Mouse (Mus musculus) embryo, embryonic 11.5 days (tissue): ENCODE measurements at regions not wholly inside any gene's neighbourhood (a gene's known extent, or its start where the extent isn't known, plus 50 kb on each side); places are given as distances from the start of the nearest gene placed in this dataset.

Experiments
- DNase-seq: peaks from one replicate; pipeline ENCODE4 v3.0.0-alpha.2; 2012; ENCODE audit warnings: low read depth, low spot score

DNA sequence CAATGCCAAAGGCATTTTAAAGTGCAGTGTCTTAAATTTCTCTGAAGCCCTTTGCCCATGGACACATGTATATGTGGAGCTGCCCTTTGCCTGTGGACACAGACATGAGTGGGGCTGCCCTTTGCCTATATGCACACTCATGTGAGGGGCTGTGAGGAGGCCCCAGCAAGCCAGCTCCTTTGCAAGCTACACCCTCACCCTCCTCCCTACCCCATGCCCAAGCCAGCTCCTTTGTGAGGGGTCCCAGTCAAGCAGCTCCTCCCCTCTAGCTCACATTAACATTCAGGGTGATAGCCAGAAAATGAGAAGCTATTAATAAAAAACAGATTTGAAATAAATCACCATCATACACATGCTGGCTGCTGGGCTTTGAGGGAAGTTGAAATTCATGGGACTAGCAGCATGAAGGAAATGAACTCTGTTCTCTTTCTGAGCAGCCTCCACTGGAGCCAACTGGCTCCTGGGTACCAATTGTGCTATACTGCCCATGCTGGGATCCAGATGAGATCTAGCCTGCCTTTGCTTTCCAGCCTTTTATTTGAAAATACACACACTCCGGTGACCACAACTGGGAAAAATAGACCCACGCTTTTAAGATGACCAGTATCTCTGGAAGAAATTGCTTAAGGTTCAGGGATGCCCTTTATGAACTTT, 151.4 kb downstream of the Abcc12 start:
- no peak for DNase-seq

DNA sequence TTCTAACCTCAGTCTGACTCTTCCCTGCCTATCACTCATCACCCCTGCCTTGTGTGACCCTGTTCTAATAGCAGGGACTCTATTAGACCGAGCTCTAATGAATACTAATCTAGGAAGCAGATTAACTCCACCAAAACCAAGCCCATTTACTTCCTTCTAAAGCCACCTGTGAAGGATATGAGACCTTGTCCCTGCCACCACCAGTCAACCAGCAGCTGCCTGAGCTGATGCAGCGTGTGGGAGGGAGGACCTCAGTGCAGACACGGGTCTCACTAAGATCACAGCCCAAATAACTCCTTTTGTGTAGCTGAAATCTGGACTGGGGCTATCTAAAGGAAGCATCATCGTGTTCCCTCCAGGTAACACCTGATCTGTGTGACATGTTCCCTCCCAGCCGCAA, 152.4 kb downstream of the Abcc12 start:
- DNase-seq, result no peak

DNA sequence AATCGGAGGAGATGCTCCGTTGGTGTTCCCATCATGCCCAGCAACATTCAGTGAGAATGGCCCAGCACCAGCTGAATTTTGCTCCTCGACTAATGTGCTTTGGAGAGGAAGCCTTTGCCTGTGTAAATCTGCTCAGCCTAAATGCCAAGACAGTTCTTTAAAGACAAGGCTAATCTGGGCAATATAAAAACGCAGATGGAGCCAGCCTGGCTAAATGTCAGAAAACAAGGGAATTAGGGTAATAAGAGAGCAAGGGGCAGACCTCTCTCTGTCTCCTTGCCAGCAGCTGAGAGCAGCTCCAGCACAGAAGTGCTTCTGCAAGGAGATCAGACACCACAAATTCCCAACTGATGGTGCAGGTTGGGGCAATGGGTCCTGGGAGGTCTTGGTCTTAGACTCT, 154.4 kb downstream of the Abcc12 start:
- no peak for DNase-seq

- no peak for DNase-seq
These were observed 155.1 kb downstream of the Abcc12 start for GRCm38 (mm10) chr8:86425382-86425781.

DNA sequence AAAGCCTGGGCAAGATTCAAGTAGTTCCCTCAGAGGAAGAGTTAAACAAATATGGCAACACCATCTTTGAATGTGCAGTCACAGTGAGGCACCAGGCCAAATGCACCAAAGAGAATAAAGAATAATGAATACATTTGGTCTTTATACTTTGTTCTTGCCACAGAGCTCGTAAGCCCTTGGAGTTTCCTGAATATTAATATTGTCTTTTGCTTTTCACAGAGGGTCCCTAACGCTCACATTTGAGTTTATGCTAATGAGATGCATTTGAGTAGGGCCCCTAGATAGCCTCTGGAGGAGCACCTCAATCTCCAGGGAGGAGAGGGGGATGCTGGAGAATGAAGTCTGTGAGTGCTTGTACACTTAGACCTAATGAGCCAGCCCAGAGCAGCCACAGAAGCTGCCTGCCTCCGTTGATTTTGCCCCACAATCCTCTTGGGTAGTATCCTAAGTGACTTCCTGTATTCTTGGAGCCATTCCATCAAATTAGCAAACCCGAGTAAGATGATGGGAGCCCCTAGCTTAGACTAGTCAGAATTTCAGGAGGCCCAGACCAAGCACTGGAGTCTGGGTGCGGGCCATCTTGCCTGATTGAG, 161.3 kb downstream of the Abcc12 start:
- no peak for DNase-seq

GRCm38 (mm10) chr8:86418414-86418981, 162.0 kb downstream of the Abcc12 start:
- DNase-seq, result no peak

DNA sequence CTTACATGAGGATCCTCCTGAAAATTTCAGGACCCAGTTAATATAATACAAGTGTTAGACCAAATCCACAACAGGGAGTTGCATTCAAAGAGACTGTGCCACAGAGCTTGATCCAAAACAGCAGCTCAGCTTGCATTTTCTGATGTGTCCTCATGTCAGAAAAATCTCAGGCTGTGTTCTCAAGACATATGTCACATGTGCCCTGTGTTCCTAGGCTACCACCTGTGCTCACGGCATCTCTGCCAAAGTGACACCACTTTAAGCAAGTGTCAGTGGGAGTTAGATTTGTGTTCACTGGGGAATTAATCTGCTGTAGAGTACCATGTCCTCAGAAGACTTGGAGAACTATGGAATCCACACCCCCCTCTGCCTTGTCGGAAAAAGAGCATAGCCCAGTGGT, 165.3 kb downstream of the Abcc12 start:
- DNase-seq, result no peak

DNA sequence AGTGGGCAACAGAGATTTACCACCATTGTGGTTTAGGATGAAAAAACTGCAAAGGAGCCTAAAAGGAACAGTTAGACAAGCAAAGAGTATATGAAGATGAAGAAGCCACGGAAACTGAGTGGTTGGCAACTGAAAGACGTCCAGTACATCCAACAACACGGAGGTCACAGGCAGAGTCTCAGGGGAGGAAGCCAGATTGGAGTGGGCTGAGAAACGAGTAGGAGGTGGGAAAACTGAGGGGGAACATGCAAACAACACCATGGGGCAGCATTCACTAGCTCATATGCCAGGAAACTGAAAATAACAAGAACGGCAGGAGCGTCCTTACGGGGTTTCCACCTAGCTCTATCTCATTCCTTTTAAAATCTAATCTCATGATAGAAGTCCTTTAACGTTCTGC, 169.3 kb downstream of the Abcc12 start:
- no peak for DNase-seq

- DNase-seq, result no peak
These were observed 174.3 kb downstream of the Abcc12 start for GRCm38 (mm10) chr8:86406196-86406595.

DNA sequence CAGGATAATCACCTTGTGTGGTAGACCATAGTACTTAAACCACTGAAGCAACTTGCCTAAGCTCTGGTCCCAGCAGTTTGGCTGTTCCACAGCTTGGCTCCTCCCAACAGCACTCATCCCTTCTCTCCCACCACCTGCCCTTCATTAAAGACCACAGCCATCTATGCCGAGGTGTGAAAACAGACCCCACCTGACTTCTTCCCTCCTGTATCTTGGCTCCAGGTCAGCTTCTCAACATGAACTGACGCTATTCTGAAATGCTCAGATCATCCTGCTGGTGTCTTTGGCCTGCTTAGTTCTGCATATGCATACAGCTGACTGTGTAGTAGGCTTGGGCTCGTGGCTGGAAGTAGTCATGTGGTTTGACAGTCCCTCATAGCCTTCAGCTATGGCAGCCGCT, 177.1 kb downstream of the Abcc12 start:
- no peak for DNase-seq

- no peak for DNase-seq
These were observed 178.5 kb downstream of the Abcc12 start for GRCm38 (mm10) chr8:86401946-86402345.

GRCm38 (mm10) chr8:86395121-86395520, 185.4 kb downstream of the Abcc12 start:
- DNase-seq, result no peak

DNA sequence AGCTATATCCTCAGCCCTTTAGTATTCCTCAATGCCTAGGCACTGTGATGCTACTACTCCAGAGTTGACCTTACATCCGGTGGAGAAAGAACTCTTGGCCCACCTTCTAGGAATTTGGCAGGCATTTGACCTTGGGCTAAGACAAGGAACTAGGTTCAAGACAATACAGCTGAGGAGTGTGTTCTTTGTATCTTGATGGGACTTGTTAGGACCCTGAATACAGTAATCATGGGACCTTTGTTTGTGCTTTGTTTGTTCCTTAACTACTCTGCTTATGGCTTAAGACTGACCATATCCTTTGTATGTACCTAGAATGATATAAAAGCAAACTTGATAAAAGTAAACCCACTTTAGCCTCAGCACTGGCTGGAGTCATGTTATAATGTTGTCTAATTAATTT, 186.7 kb downstream of the Abcc12 start:
- DNase-seq, result no peak

GRCm38 (mm10) chr8:86393374-86393773, 187.1 kb downstream of the Abcc12 start:
- DNase-seq, result no peak

- no peak for DNase-seq
These were observed 189.8 kb downstream of the Abcc12 start for GRCm38 (mm10) chr8:86390715-86391114.

- peak; percentile 73 for DNase-seq
These were observed 190.5 kb downstream of the Abcc12 start for GRCm38 (mm10) chr8:86389690-86390671.

DNA sequence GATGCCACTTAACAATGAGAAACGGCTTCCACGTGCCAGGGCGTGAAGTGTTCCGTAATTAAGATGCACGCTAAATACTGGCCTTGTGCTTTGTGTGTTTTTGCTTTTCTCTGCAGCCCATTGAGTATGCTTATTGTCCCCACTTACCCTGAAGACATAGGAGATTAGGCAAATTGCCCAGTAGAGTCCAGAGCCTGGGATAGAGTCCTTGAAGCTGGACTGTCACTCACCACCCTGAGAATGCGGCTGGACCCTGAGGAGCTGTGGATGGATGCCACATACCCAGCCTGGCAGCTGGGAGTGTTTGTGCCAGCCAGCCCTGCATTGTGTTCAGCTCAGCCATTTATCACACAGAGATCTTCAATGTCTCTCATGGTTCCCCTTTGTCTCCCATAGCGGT, 195.2 kb downstream of the Abcc12 start:
- no peak for DNase-seq

DNA sequence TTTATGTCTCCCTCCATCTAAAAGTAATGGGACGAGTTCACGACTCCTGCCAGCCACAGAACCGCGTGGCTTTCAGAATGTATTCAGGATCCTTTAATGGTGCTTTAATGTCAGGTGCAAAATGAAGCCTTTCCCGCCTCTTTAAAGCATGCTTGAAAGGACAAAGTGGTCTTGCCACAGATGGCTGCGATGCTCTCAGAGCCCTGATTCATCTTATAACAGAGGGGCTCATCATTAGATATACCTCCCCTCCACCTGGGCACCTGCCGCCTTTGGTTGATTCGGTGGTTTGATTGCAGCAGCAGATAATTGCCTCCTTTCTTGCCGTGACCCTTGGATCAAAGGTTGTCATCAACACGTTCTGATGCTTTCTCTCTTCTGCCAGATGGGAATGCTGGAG, 198.5 kb downstream of the Abcc12 start:
- no peak for DNase-seq

GRCm38 (mm10) chr8:86368062-86368461, 212.4 kb downstream of the Abcc12 start:
- no peak for DNase-seq

DNA sequence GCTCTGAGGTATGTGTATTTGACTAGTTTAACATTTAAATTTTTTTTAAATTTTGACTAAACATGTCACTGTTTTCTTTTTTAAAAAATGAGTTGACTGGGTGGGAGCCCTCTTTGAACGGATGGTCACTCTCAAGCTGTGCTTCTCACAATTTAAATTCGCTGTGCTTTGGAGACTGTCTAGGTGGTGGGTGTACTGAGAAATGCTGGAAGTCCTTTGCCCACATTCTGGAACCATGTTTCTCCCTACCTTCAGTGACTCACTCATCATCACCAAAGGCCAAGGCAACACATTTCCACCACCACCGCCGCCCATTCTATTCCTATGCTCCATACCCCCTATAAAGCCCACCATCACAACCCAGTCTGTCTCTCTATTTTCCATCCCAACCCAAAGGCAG, 213.8 kb downstream of the Abcc12 start:
- DNase-seq, result no peak

DNA sequence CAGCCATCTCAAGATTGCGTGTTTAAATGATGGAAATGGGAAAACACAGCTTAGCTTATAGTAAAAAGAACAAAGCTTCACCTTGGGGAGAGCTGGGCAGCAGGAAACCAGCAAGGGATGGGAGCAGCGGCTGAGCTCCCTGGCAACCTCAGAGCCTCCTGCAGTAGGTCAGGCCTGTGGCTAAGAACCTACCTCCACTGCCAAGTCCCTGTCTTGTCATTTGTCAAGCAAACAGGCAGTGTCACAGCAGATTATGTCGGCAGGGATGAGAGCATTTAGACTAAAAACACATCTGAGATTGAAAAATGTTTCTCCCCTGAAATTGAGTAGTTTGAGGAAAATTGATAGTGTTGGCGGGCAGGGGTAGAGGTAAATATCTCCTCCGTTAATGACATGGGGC, 214.8 kb downstream of the Abcc12 start:
- DNase-seq, result no peak

GRCm38 (mm10) chr8:86364898-86365297, 215.6 kb downstream of the Abcc12 start:
- DNase-seq, result no peak
